Mouse (Mus musculus) layer of hippocampus, adult 9-11 months (tissue): Measurements from ENCODE around the gene Eif2b3.

Experiments used
- DNase-seq: peaks from one replicate; pipeline ENCODE4 v3.0.0; 2022

Gene Eif2b3

DNA sequence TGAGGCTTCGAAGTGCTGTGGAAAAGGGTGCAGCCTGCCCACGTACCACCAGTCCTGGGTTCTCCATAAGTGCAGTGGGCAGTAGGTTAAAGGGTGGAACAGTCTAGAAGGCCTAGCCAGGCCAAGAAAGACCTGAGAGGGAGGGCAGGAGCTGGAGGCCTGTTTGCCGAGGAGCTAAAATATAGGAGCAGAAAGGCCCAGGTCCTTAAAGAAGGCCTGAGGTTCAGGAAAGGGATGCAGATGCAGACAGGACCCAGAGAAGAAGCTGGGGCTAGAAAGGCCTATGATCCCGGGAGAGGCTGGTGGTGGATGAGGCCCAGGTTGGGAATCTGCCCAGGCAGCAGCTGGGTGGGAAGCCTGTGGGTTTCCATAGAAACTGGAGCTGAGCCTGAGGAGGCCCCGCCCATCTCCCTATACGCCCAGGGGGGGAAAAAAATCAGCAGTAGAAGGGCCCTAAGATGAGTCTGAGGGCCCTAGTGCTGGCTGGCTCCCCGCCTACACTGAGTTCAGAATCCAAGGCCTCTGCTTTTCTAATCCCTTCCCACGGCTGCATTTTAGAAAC, 106.2 kb downstream of the Eif2b3 start, which contains the start of gene Btbd19:
TSS of gene Btbd19 (minus strand) at position 378 of the 562 bp plus-strand sequence.
- DNase-seq, result peak; percentile 86

GRCm38 (mm10) chr4:117125910-117126674, 106.9 kb downstream of the Eif2b3 start:
- DNase-seq, result peak; percentile 80

DNA sequence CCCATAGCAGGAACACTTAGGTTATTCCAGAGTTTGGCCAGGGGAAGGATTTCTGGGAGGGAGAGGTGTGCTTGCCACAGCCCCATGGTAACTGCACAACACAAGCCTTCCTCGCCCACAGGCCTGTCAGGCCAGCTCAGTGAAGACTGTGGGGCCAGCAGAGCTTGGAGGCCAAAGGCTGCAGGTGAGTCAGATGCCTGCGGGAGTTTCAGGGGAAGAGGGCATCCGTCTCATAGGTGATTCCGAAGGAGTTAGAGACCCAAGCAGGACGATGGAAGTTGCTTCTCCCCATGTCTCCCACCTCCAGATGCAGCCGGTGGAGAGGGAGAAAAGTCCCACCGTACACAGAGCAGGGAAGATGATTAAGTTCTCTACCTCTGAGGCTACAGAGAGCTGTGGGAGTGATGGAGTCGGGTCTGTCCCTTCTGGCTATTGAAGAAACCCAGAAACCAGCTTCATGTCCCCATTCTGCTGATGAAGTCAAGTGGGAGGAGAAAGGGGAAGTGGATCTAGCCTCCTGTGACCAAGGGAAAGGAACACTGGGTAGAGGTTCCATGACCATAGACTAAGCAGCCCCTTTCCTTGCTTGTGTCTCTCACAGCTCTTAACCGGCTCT, 107.6 kb downstream of the Eif2b3 start, which contains the start of gene Tctex1d4:
TSS of gene Tctex1d4 (plus strand) at position 120 of the 616 bp plus-strand sequence.
- no peak for DNase-seq

- DNase-seq, result no peak
These were observed 108.9 kb downstream of the Eif2b3 start for GRCm38 (mm10) chr4:117127991-117128686.

DNA sequence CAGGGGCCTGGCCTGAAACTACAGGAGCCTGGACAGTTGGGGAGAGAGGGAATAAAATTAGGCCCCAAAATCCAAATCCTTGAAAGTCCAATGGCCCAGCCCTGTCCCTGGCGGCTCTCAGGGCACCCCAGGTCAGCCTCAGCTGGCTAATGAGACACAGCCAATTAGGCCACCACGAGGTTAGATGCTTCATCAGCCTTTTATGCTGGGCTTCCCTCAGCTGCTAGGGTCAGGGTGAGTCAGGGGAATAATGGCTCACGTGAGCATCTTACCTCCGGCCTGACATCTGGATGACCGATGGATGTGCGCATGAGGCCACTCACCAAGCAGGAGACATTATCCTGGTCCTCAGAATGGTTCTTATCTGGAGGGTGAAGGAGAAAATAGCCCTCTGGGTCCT, 111.6 kb downstream of the Eif2b3 start:
- no peak for DNase-seq

- no peak for DNase-seq
These were observed 112.0 kb downstream of the Eif2b3 start for GRCm38 (mm10) chr4:117131198-117131597.

- peak; percentile 67 for DNase-seq
These were observed 112.9 kb downstream of the Eif2b3 start for GRCm38 (mm10) chr4:117131890-117132793.

DNA sequence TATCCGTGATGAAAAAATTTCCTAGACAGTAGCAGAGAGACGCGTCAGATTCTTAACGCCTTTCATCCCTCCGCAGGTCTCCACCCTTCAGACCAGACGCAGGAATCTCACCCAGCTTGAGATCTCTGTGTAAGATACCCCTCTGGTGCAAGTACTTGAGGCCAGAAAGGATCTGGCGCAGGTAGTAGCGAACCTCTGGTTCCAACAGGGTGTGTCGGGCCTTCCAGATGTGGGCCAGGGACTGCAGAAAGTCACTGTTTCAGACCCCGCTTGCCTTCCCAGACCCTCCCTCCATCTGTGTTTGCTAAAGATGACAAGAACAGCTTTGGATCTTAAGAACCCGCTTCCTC, 113.6 kb downstream of the Eif2b3 start:
- DNase-seq, result no peak

DNA sequence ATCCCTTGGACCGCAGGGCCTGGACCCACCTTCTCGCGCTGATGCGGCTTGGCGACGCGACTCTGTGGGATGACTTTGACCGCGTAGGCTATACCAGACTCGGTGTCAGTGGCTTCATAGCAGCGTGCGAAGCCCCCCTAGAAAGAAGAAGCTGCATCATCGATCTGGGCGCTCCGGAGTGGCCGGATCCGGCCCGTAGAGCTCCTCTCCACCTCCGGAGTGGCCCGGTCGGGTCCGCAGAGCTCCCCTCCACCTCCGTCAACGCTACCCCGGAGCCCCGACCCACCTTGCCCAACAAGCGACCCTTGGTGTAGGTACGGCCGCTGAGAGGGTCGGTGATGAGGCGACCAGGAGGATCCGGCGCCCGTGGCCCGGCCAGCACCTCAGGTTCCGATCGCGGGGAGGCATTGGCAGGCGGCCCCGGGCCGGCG, 114.2 kb downstream of the Eif2b3 start:
- DNase-seq, result no peak

GRCm38 (mm10) chr4:117133817-117134600, 114.8 kb downstream of the Eif2b3 start, which contains the start of gene Plk3:
Gene Plk3 (minus strand): TSS chr4:117133963.
- DNase-seq, result peak; percentile 97

GRCm38 (mm10) chr4:117134601-117134995, 115.4 kb downstream of the Eif2b3 start:
- no peak for DNase-seq

DNA sequence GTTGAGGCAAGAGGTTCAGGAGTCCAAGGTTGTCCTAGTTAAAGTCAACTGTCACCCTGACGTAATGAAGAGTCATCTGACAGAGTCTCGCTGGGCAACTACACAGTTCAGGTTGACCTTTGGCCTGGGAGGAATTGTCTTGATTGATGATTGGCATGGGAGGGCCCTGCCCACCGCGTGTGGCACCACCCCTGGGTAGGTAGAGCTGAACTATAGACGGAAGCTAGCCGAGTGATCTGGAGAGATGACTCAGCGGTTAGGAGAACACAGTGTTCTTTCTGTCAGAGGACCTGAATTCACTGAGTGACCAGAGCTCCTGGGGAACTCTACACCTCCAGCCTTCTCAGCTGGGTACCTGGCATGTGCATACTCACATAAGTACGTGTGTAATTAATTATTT, 116.8 kb downstream of the Eif2b3 start:
- no peak for DNase-seq
